ENCODE assay signal across 15 mouse cellular contexts in the genomic region with DNA sequence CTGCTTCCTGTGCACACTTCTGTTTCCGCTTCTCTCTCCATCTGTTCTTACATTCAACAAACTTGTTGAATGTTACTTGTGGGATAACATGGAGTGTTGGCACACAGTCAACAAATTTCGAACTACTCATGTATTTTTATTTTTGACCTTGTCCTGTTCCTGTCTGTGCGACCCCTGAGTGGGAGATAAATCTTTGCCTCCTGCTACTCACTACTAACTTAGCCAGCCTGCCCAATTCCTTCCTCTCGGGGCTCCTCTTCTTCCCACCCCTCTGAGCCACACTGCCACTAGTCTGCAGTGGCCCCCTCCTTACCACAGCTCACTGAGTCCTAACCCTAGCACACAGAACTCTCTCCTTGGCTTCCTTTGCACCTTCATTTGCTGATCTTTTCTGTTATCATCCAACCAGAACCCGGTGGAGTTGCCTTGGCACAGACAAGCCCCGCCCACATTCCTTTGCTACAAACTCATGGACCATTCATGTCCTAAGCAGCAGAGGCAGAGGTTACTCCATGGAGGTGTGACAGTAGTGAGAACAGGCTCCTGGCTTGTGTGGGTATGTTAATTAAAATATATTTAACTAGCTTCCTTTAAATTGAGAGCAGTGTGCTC.
DNase-seq lines count a peak whose midpoint lies in the region; ATAC-seq and TF ChIP-seq lines count a peak whose summit lies in the region.
"Had no signal": no experiment of that assay in that cellular context is flagged by ENCODE, and none has a peak within 500 bp of the region (broad histone marks: within the 10 kb centered on the region; RNA-seq: fewer than 3 reads in every experiment).

No protein-coding gene starts in this region.

- no peak overlapping the region for H3K4me3 ChIP-seq in heart, postnatal 0 days (ENCODE audit: low read depth, low read length)
- H3K4me3 ChIP-seq in kidney, postnatal 0 days (replicated peaks; ENCODE audit: low read depth, low read length): no peak overlapping the region
- H3K4me3 ChIP-seq: forebrain, embryonic 15.5 days; gastrocnemius, adult 2 months; liver, embryonic 13.5 days; megakaryocyte, embryonic 14.5 days; neural tube, embryonic 13.5 days had no signal

- 18% methylated on average over 6 of the region's 6 CpGs for WGBS in heart, postnatal 0 days
- WGBS in kidney, postnatal 0 days: 53% methylated on average over 6 of the region's 6 CpGs

- TF ChIP-seq CTCF in heart, postnatal 0 days (IDR thresholded peaks at IDR 0.05; ENCODE audit: low read depth): no peak
- TF ChIP-seq CTCF in kidney, postnatal 0 days (IDR thresholded peaks at IDR 0.05; ENCODE audit: low read depth): no peak

- intact Hi-C loops in heart, postnatal 36 days (cut with DNase I): no loop called here

- no peak overlapping the region for H3K9ac ChIP-seq in heart, postnatal 0 days (replicated peaks; ENCODE audit: low read depth, low read length)
- no peak overlapping the region for H3K9ac ChIP-seq in kidney, postnatal 0 days (ENCODE audit: low read depth, low read length)
- H3K9ac ChIP-seq: forebrain, embryonic 15.5 days; liver, embryonic 13.5 days; neural tube, embryonic 13.5 days had no signal

- H3K4me1 ChIP-seq in heart, postnatal 0 days (ENCODE audit: control insufficient read depth, insufficient read depth): peaks cover 22% of the 10 kb centered on the region
- H3K4me1 ChIP-seq in kidney, postnatal 0 days (replicated peaks; ENCODE audit: insufficient read depth, low read length): no peaks in the 10 kb centered on the region
- H3K4me1 ChIP-seq: liver, embryonic 13.5 days had no signal

- H3K36me3 ChIP-seq in heart, postnatal 0 days (replicated peaks; ENCODE audit: control insufficient read depth, insufficient read depth, low read length): peaks cover 65% of the 10 kb centered on the region
- peaks cover 39% of the 10 kb centered on the region for H3K36me3 ChIP-seq in kidney, postnatal 0 days (ENCODE audit: insufficient read depth, low read length)

- peak; percentile 34 for DNase-seq in adrenal gland, postnatal 14 days
- DNase-seq in adrenal gland, postnatal 4 days (ENCODE audit: low spot score in 2 of 2): no peak
- peak; percentile 80 for DNase-seq in heart, postnatal 0 days (ENCODE audit: low spot score)
- DNase-seq in heart, postnatal 36 days: no peak
- peak; percentile 46 for DNase-seq in Muller cell, postnatal 12 days (ENCODE audit: inconsistent ontology term)
- peak; percentile 59 for DNase-seq in kidney, postnatal 0 days (ENCODE audit: low spot score)
- DNase-seq in cerebellum, postnatal 14 days: no peak
- DNase-seq in T-cell, adult 2 months (ENCODE audit: low spot score): no peak
- DNase-seq: cerebellum, adult 11 months; gastrocnemius, adult 2 months; liver, embryonic 13.5 days had no signal

- no peaks in the 10 kb centered on the region for H3K27me3 ChIP-seq in heart, postnatal 0 days (ENCODE audit: control insufficient read depth, insufficient read depth, low read length)
- no peaks in the 10 kb centered on the region for H3K27me3 ChIP-seq in kidney, postnatal 0 days (ENCODE audit: insufficient read depth, low read length)
- H3K27me3 ChIP-seq: forebrain, embryonic 15.5 days; liver, embryonic 13.5 days; neural tube, embryonic 13.5 days had no signal

- ATAC-seq in heart, postnatal 0 days (ENCODE audit: insufficient read depth, low read depth): peak; percentile 92
- peak; percentile 88 for ATAC-seq in kidney, postnatal 0 days (replicated peaks; ENCODE audit: low FRiP score, low read depth)
- ATAC-seq: forebrain, embryonic 15.5 days; inflammation-experienced regulatory T-cells, adult 6 months had no signal

- H3K9me3 ChIP-seq in heart, postnatal 0 days (replicated peaks; ENCODE audit: control insufficient read depth, low read length): no peaks in the 10 kb centered on the region
- no peaks in the 10 kb centered on the region for H3K9me3 ChIP-seq in kidney, postnatal 0 days (replicated peaks; ENCODE audit: low read length)
- H3K9me3 ChIP-seq: forebrain, embryonic 15.5 days; liver, embryonic 13.5 days; megakaryocyte, embryonic 14.5 days; neural tube, embryonic 13.5 days had no signal

- no peak overlapping the region for H3K4me2 ChIP-seq in heart, postnatal 0 days (ENCODE audit: low read depth, low read length)
- no peak overlapping the region for H3K4me2 ChIP-seq in kidney, postnatal 0 days (ENCODE audit: low read length)
- H3K4me2 ChIP-seq: forebrain, embryonic 15.5 days; liver, embryonic 13.5 days; neural tube, embryonic 13.5 days had no signal

- no peak for TF ChIP-seq EP300 in heart, postnatal 0 days (IDR thresholded peaks at IDR 0.05; ENCODE audit: low read depth)

- peak overlapping the region; percentile 79 for H3K27ac ChIP-seq in heart, postnatal 0 days (ENCODE audit: low read depth)
- H3K27ac ChIP-seq in kidney, postnatal 0 days: no peak overlapping the region
- H3K27ac ChIP-seq: forebrain, embryonic 15.5 days; gastrocnemius, adult 2 months; liver, embryonic 13.5 days; neural tube, embryonic 13.5 days had no signal

Comparison
In these comparisons a context has a peak if more than half of its experiments do, and no peak if none do; other contexts are left out.
1. DNase-seq: peak in adrenal gland, postnatal 14 days (single experiment), heart, postnatal 0 days (single experiment), Muller cell, postnatal 12 days (single experiment) and kidney, postnatal 0 days (single experiment); none in adrenal gland, postnatal 4 days (0 of 2), heart, postnatal 36 days (0 of 2), cerebellum, postnatal 14 days (0 of 2) and T-cell, adult 2 months (single experiment).